17 mouse cellular contexts compared by ENCODE assay signal in the genomic region with DNA sequence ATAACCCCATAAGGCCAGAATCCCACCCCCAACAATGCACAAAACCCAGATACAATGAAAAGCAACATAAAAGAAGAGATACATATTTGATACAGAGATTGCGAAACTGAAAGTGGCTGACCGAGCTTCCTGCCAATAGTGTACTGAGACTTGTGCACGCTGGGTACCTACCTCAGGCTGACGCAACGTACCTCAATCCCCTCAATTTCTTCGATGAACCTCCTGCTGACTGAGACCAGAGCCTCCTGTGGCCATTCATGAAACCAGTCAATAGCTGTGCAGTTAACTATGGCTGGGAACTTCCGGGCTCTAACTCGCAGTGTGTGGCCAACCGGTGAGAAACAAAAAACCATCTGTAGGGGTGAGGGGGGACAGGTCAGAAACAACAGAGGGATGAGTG.
A peak's percentile ranks its signal among the peaks of the same experiment; 100 is the strongest.
DNase-seq lines count a peak whose midpoint lies in the region; ATAC-seq and TF ChIP-seq lines count a peak whose summit lies in the region.
"Had no signal": no experiment of that assay in that cellular context is flagged by ENCODE, and none has a peak within 500 bp of the region (broad histone marks: within the 10 kb centered on the region; RNA-seq: fewer than 3 reads in every experiment).

No protein-coding gene starts in this region.

- TF ChIP-seq POLR2A in kidney, adult 2 months (IDR thresholded peaks at IDR 0.05; ENCODE audit: low read depth, low read length) = no peak

- H3K4me3 ChIP-seq in kidney, postnatal 0 days (replicated peaks; ENCODE audit: low read depth, low read length) = no peak overlapping the region
- H3K4me3 ChIP-seq in kidney, adult 2 months (ENCODE audit: insufficient read depth, low read depth, low read length) = no peak overlapping the region
- H3K4me3 ChIP-seq in midbrain, embryonic 13.5 days (replicated peaks) = no peak overlapping the region
- no peak overlapping the region for H3K4me3 ChIP-seq in liver, embryonic 12.5 days
- H3K4me3 ChIP-seq: forebrain, embryonic 13.5 days; heart, embryonic 15.5 days; hindbrain, embryonic 15.5 days; kidney, embryonic 15.5 days; left cerebral cortex, adult 2 months had no signal

- H3K27ac ChIP-seq in kidney, postnatal 0 days = no peak overlapping the region
- no peak overlapping the region for H3K27ac ChIP-seq in kidney, adult 2 months (ENCODE audit: insufficient read depth, low read depth, low read length)
- H3K27ac ChIP-seq in midbrain, embryonic 13.5 days = no peak overlapping the region
- no peak overlapping the region for H3K27ac ChIP-seq in liver, embryonic 12.5 days
- H3K27ac ChIP-seq: forebrain, embryonic 13.5 days; heart, embryonic 15.5 days; hindbrain, embryonic 15.5 days; kidney, embryonic 15.5 days; left cerebral cortex, adult 2 months had no signal

- DNase-seq in kidney, postnatal 0 days (ENCODE audit: low spot score) = no peak
- no peak for DNase-seq in kidney, adult 2 months
- peak; percentile 11 for DNase-seq in R1 (ENCODE audit: low read depth, low spot score)
- peak; percentile 8 for DNase-seq in thymus, postnatal 25 days
- no peak for DNase-seq in lung, postnatal 10 days
- DNase-seq: cerebellum, adult 8-10 months; gastrocnemius, postnatal 10 days; liver had no signal

- H3K4me2 ChIP-seq in kidney, postnatal 0 days (ENCODE audit: low read length) = no peak overlapping the region
- H3K4me2 ChIP-seq in midbrain, embryonic 13.5 days (replicated peaks) = no peak overlapping the region
- no peak overlapping the region for H3K4me2 ChIP-seq in liver, embryonic 12.5 days
- H3K4me2 ChIP-seq: forebrain, embryonic 13.5 days; heart, embryonic 15.5 days; hindbrain, embryonic 15.5 days; kidney, embryonic 15.5 days had no signal

- H3K36me3 ChIP-seq in kidney, postnatal 0 days (ENCODE audit: insufficient read depth, low read length) = no peaks in the 10 kb centered on the region
- H3K36me3 ChIP-seq in kidney, adult 2 months (ENCODE audit: control insufficient read depth, insufficient read depth, low read length) = no peaks in the 10 kb centered on the region
- H3K36me3 ChIP-seq in midbrain, embryonic 13.5 days = no peaks in the 10 kb centered on the region
- no peaks in the 10 kb centered on the region for H3K36me3 ChIP-seq in liver, embryonic 12.5 days
- H3K36me3 ChIP-seq: heart, embryonic 15.5 days; hindbrain, embryonic 15.5 days; kidney, embryonic 15.5 days had no signal

- peak; percentile 6; the same call in 1 of the 2 replicates for TF ChIP-seq CTCF in kidney, postnatal 0 days (IDR thresholded peaks at IDR 0.05; ENCODE audit: low read depth)
- TF ChIP-seq CTCF in kidney, adult 2 months (conservative IDR thresholded peaks at IDR 0.05; ENCODE audit: insufficient read depth, insufficient read length, low read depth, low read length) = no peak

- no peak overlapping the region for H3K9ac ChIP-seq in kidney, postnatal 0 days (ENCODE audit: low read depth, low read length)
- H3K9ac ChIP-seq in midbrain, embryonic 13.5 days (replicated peaks) = no peak overlapping the region
- H3K9ac ChIP-seq in liver, embryonic 12.5 days = no peak overlapping the region
- H3K9ac ChIP-seq: forebrain, embryonic 13.5 days; heart, embryonic 15.5 days; hindbrain, embryonic 15.5 days; kidney, embryonic 15.5 days had no signal

- 62% methylated on average over 9 of the region's 9 CpGs for WGBS in kidney, postnatal 0 days
- WGBS in kidney, adult 2 months = 66% methylated on average over 9 of the region's 9 CpGs
- WGBS in midbrain, embryonic 13.5 days = 39% methylated on average over 9 of the region's 9 CpGs
- WGBS in liver, embryonic 12.5 days (ENCODE audit: insufficient replicate concordance) = 65% methylated on average over 9 of the region's 9 CpGs

- H3K27me3 ChIP-seq in kidney, postnatal 0 days (ENCODE audit: insufficient read depth, low read length) = no peaks in the 10 kb centered on the region
- no peaks in the 10 kb centered on the region for H3K27me3 ChIP-seq in kidney, adult 2 months (replicated peaks; ENCODE audit: control insufficient read depth, insufficient read depth, low read length)
- H3K27me3 ChIP-seq in midbrain, embryonic 13.5 days = peaks cover 42% of the 10 kb centered on the region
- H3K27me3 ChIP-seq in liver, embryonic 12.5 days (replicated peaks) = peaks cover 7% of the 10 kb centered on the region; the same call in 1 of the 2 replicates

- ATAC-seq in kidney, postnatal 0 days (replicated peaks; ENCODE audit: low FRiP score, low read depth) = no peak
- peak; percentile 79 for ATAC-seq in megakaryocyte progenitor cell, adult 5-6 weeks (replicated peaks; ENCODE audit: poor library complexity)
- ATAC-seq in midbrain, embryonic 13.5 days = no peak
- ATAC-seq in liver, embryonic 12.5 days = no peak
- ATAC-seq: forebrain, embryonic 13.5 days; lung, postnatal 0 days had no signal

- H3K4me1 ChIP-seq in kidney, postnatal 0 days (replicated peaks; ENCODE audit: insufficient read depth, low read length) = no peaks in the 10 kb centered on the region
- H3K4me1 ChIP-seq in kidney, adult 2 months (ENCODE audit: control insufficient read depth, insufficient read depth, low read length) = no peaks in the 10 kb centered on the region
- H3K4me1 ChIP-seq in midbrain, embryonic 13.5 days (replicated peaks) = peaks cover under 1% of the 10 kb centered on the region; the same call in 1 of the 2 replicates
- no peaks in the 10 kb centered on the region for H3K4me1 ChIP-seq in liver, embryonic 12.5 days
- H3K4me1 ChIP-seq: heart, embryonic 15.5 days; kidney, embryonic 15.5 days had no signal

- H3K9me3 ChIP-seq in kidney, postnatal 0 days (replicated peaks; ENCODE audit: low read length) = no peaks in the 10 kb centered on the region
- H3K9me3 ChIP-seq in midbrain, embryonic 13.5 days = no peaks in the 10 kb centered on the region
- no peaks in the 10 kb centered on the region for H3K9me3 ChIP-seq in liver, embryonic 12.5 days (replicated peaks)
- H3K9me3 ChIP-seq: forebrain, embryonic 13.5 days; heart, embryonic 15.5 days; hindbrain, embryonic 15.5 days; kidney, embryonic 15.5 days had no signal

Comparison
In these comparisons a context has a peak if more than half of its experiments do, and no peak if none do; other contexts are left out.
1. DNase-seq: peak in R1 (single experiment) and thymus, postnatal 25 days (single experiment); none in kidney, postnatal 0 days (single experiment), kidney, adult 2 months (single experiment) and lung, postnatal 10 days (single experiment).